Mouse (Mus musculus) heart, postnatal 0 days (tissue): ENCODE measurements at regions not wholly inside any gene's neighbourhood (a gene's known extent, or its start where the extent isn't known, plus 50 kb on each side); places are given as distances from the start of the nearest gene placed in this dataset.

Experiments used
- ATAC-seq: fragments of 200-750 bp; cut with Nextera tagmentation; 2 replicates; pipeline ENCODE4 v1.8.0; 2017; ENCODE audit warnings: low read depth, moderate number of reproducible peaks, moderate library complexity; ENCODE audit not compliant: insufficient read depth
- DNase-seq: peaks from one replicate; pipeline ENCODE4 v3.0.0-alpha.2; 2016; ENCODE audit warnings: low spot score
- H3K27ac ChIP-seq: fragments of 300-500 bp; sonication (generic); 2 replicates; pipeline ENCODE4 v1.5.1; 2014; ENCODE audit warnings: low read depth, mild to moderate bottlenecking
- H3K27me3 ChIP-seq: fragments of 300-500 bp; sonication (generic); 2 replicates; pipeline ENCODE4 v1.6.1; 2014; ENCODE audit warnings: low read length, mixed read lengths; ENCODE audit not compliant: control insufficient read depth, insufficient read depth
- H3K36me3 ChIP-seq: fragments of 300-500 bp; sonication (generic); replicated peaks from 2 replicates; pipeline ENCODE4 v1.6.1; 2014; ENCODE audit warnings: low read length, mixed read lengths; ENCODE audit not compliant: control insufficient read depth, insufficient read depth
- H3K4me1 ChIP-seq: fragments of 300-500 bp; sonication (generic); 2 replicates; pipeline ENCODE4 v1.6.1; 2014; ENCODE audit warnings: antibody characterized with exemption; ENCODE audit not compliant: control insufficient read depth, insufficient read depth
- H3K4me2 ChIP-seq: fragments of 300-500 bp; sonication (generic); 2 replicates; pipeline ENCODE4 v1.6.1; 2014; ENCODE audit warnings: low read depth, mild to moderate bottlenecking, low read length, moderate library complexity
- H3K4me3 ChIP-seq: fragments of 300-500 bp; sonication (generic); 2 replicates; pipeline ENCODE4 v1.5.1; 2014; ENCODE audit warnings: low read depth, low read length
- H3K9ac ChIP-seq: fragments of 300-500 bp; sonication (generic); replicated peaks from 2 replicates; pipeline ENCODE4 v1.6.1; 2014; ENCODE audit warnings: low read depth, low read length, mixed read lengths
- H3K9me3 ChIP-seq: fragments of 300-500 bp; sonication (generic); replicated peaks from 2 replicates; pipeline ENCODE4 v1.6.1; 2016; ENCODE audit warnings: low read length; ENCODE audit not compliant: control insufficient read depth
- CTCF ChIP-seq: IDR thresholded peaks from 2 replicates; pipeline ENCODE4 v1.5.1; 2016; ENCODE audit warnings: antibody characterized with exemption, control low read depth, low read depth
- EP300 ChIP-seq: IDR thresholded peaks from 2 replicates; pipeline ENCODE4 v1.6.1; 2016; ENCODE audit warnings: antibody characterized with exemption, low read depth
- WGBS: fragments of 180-500 bp; shearing (Covaris S2); extraction: QIAGEN DNeasy Blood & Tissue Kit; methylation state at CpG from one replicate; pipeline ENCODE4 v1.1.7; 2014; 5-methylcytosine and 5-hydroxymethylcytosine counted together

GRCm38 (mm10) chr6:35592234-35592633 lies 52.5 kb upstream of the Mtpn start:
- no peak for ATAC-seq
- H3K4me3 ChIP-seq: no peak overlapping the region
- no peak overlapping the region for H3K4me2 ChIP-seq
- H3K9me3 ChIP-seq: no peaks in the 10 kb centered on the region
- DNase-seq: no peak
- H3K27ac ChIP-seq: no peak overlapping the region
- TF ChIP-seq EP300: no peak
- TF ChIP-seq CTCF: no peak
- no peak overlapping the region for H3K9ac ChIP-seq
- H3K27me3 ChIP-seq: no peaks in the 10 kb centered on the region
- no peaks in the 10 kb centered on the region for H3K4me1 ChIP-seq
- WGBS: 78% methylated on average over 3 of the region's 3 CpGs
- H3K36me3 ChIP-seq: no peaks in the 10 kb centered on the region
